Mouse (Mus musculus): Measurements from ENCODE around the gene Syt8. TPM values are rescaled to one million over a fixed set of nuclear protein-coding genes. Genes with fewer than 3 reads are reported as not detected.

Gene Syt8
- polyA plus RNA-seq, 1 experiment, result 2.5 TPM

DNA sequence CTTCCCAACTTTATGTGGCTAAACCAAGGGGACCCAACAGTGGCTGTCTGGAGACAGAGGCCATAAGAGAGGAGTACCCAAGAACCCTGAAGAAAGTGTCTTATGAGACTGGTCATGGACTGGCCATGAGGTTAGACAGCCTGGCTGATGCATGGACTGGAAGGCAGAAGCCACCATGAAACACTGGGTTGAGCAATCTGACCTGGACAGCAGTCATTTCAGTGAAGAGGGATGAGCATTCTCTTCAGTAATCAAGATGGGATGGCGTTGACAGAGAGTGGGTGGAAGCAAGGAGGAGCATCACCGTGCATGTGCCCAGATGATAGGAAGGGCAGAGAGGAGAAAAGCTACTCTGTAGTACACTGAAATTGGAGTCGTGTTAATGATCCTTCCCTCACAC, 43.5 kb upstream of the Syt8 start:
- Histone ChIP-seq H3K27ac (ENCODE audit: control insufficient read depth, insufficient read depth, low read depth, low read length, poor library complexity) (peak overlapping the region; percentile 70), H3K4me3 (replicated peaks; ENCODE audit: control insufficient read depth, low read depth, low read length) (peak overlapping the region; percentile 63), H3K4me1 (ENCODE audit: control insufficient read depth, insufficient read depth, low read length) (peaks cover 15% of the 10 kb centered on the region)
- no peak for TF ChIP-seq CTCF (IDR thresholded peaks at IDR 0.05; ENCODE audit: control insufficient read depth, insufficient read depth, low read length)
- TF ChIP-seq POLR2A (IDR thresholded peaks at IDR 0.05; ENCODE audit: borderline replicate concordance, control insufficient read depth, low read depth, low read length), result no peak
- 70% methylated on average over 3 of the region's 3 CpGs for WGBS

DNA sequence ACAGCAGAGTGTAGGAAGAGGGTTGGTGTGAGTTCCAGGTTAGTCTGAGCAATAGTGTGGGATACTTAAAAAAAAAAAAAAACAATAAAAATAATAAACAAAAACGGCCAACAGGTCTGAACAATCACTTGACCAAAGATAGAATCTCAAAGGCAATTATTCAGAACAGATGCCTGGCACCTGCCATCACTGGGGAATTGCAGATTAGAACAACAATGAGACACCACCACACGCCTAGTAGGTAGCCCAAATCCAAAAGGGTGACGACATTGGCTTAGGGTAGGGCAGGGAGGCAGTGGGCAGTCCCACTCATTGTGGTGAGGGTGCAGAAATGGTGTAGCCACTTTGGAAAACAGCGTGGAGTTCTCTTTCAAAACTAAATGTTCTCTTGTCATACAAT, 43.0 kb upstream of the Syt8 start:
- WGBS, result 45% methylated on average over 4 of the region's 4 CpGs
- peaks cover 15% of the 10 kb centered on the region for H3K4me1 ChIP-seq (ENCODE audit: control insufficient read depth, insufficient read depth, low read length)
- peak overlapping the region; percentile 70; the same call in 1 of the 2 replicates for H3K27ac ChIP-seq (ENCODE audit: control insufficient read depth, insufficient read depth, low read depth, low read length, poor library complexity)

DNA sequence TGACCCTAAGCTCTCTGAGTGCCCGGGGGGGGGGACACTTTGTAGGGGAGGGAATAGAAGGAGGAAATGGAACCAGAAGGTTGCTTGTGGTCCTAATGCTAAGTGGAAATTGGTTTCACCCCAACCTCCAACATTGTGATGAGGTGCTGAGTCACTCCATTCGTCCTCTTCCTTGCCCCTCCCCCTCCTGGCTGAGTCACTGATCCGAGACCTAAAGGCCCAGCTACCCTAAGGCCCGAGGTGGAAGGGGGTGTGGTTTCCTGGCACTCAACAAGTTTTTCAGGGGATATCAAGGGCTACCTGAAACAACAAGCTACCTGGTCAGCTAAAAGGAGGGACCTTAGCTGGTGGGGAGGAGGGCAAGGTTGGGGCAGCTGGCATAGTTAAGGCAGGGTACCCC, 41.5 kb upstream of the Syt8 start:
- Histone ChIP-seq H3K27ac (ENCODE audit: control insufficient read depth, insufficient read depth, low read depth, low read length, poor library complexity) (peak overlapping the region; percentile 49; the same call in 1 of the 2 replicates), H3K4me1 (ENCODE audit: control insufficient read depth, insufficient read depth, low read length) (peaks cover 20% of the 10 kb centered on the region), H3K4me3 (replicated peaks; ENCODE audit: control insufficient read depth, low read depth, low read length) (no peak overlapping the region)
- no peak for TF ChIP-seq CTCF (IDR thresholded peaks at IDR 0.05; ENCODE audit: control insufficient read depth, insufficient read depth, low read length)
- no peak for TF ChIP-seq POLR2A (IDR thresholded peaks at IDR 0.05; ENCODE audit: borderline replicate concordance, control insufficient read depth, low read depth, low read length)
- WGBS, result 4% methylated on average over 4 of the region's 4 CpGs

More for the DNA sequence above, 43.0 kb upstream of the Syt8 start:
- H3K4me3 ChIP-seq (replicated peaks; ENCODE audit: control insufficient read depth, low read depth, low read length), result peak overlapping the region; percentile 30
- TF ChIP-seq POLR2A (IDR thresholded peaks at IDR 0.05; ENCODE audit: borderline replicate concordance, control insufficient read depth, low read depth, low read length) (no peak), CTCF (IDR thresholded peaks at IDR 0.05; ENCODE audit: control insufficient read depth, insufficient read depth, low read length) (no peak)

- Histone ChIP-seq H3K4me3 (replicated peaks; ENCODE audit: control insufficient read depth, low read depth, low read length) (no peak overlapping the region), H3K27ac (ENCODE audit: control insufficient read depth, insufficient read depth, low read depth, low read length, poor library complexity) (peak overlapping the region; percentile 40), H3K4me1 (ENCODE audit: control insufficient read depth, insufficient read depth, low read length) (peaks cover 27% of the 10 kb centered on the region)
- TF ChIP-seq CTCF (IDR thresholded peaks at IDR 0.05; ENCODE audit: control insufficient read depth, insufficient read depth, low read length) (no peak), POLR2A (IDR thresholded peaks at IDR 0.05; ENCODE audit: borderline replicate concordance, control insufficient read depth, low read depth, low read length) (no peak)
- WGBS, result 37% methylated on average over 6 of the region's 6 CpGs
Measured at GRCm38 (mm10) chr7:142394261-142395190, 40.1 kb upstream of the Syt8 start.

- Histone ChIP-seq H3K27ac (ENCODE audit: control insufficient read depth, insufficient read depth, low read depth, low read length, poor library complexity) (no peak overlapping the region), H3K4me3 (replicated peaks; ENCODE audit: control insufficient read depth, low read depth, low read length) (no peak overlapping the region), H3K4me1 (ENCODE audit: control insufficient read depth, insufficient read depth, low read length) (peaks cover 28% of the 10 kb centered on the region)
- TF ChIP-seq CTCF (IDR thresholded peaks at IDR 0.05; ENCODE audit: control insufficient read depth, insufficient read depth, low read length), result no peak
- TF ChIP-seq POLR2A (IDR thresholded peaks at IDR 0.05; ENCODE audit: borderline replicate concordance, control insufficient read depth, low read depth, low read length), result no peak
- 59% methylated on average over 4 of the region's 4 CpGs for WGBS
Measured at GRCm38 (mm10) chr7:142395472-142395871, 39.2 kb upstream of the Syt8 start.

DNA sequence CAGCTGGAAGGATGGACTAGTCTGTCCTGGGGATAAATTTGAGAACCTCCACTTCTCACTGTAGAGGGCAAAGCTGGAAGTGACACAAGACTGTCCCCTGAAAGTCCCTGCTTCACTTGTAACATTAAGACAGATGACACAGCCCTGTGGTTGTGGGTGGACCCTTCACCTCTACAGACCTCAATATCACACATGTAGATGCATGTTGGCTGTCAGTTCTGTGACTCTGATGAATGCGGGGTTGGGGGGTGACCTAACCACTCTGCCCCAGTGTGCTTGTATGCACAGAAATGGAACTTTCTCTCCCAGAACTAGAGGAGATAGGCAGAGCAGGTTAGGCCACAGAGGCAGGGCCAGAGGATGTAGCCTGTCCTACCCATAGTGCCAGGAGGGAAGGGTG, 38.0 kb upstream of the Syt8 start:
- H3K27ac ChIP-seq (ENCODE audit: control insufficient read depth, insufficient read depth, low read depth, low read length, poor library complexity), result peak overlapping the region; percentile 40
- H3K4me1 ChIP-seq (ENCODE audit: control insufficient read depth, insufficient read depth, low read length), result peaks cover 25% of the 10 kb centered on the region
- WGBS, result 88% methylated on average over 1 of the region's 1 CpGs
- H3K4me3 ChIP-seq (replicated peaks; ENCODE audit: control insufficient read depth, low read depth, low read length), result no peak overlapping the region
- no peak for TF ChIP-seq POLR2A (IDR thresholded peaks at IDR 0.05; ENCODE audit: borderline replicate concordance, control insufficient read depth, low read depth, low read length)
- no peak for TF ChIP-seq CTCF (IDR thresholded peaks at IDR 0.05; ENCODE audit: control insufficient read depth, insufficient read depth, low read length)

- H3K4me1 ChIP-seq (ENCODE audit: control insufficient read depth, insufficient read depth, low read length), result peaks cover 23% of the 10 kb centered on the region
- peak overlapping the region; percentile 93 for H3K27ac ChIP-seq (ENCODE audit: control insufficient read depth, insufficient read depth, low read depth, low read length, poor library complexity)
- H3K4me3 ChIP-seq (replicated peaks; ENCODE audit: control insufficient read depth, low read depth, low read length), result no peak overlapping the region
- 5% methylated on average over 2 of the region's 2 CpGs for WGBS
- TF ChIP-seq CTCF (IDR thresholded peaks at IDR 0.05; ENCODE audit: control insufficient read depth, insufficient read depth, low read length) (no peak), POLR2A (IDR thresholded peaks at IDR 0.05; ENCODE audit: borderline replicate concordance, control insufficient read depth, low read depth, low read length) (no peak)
Measured at GRCm38 (mm10) chr7:142398052-142398451, 36.6 kb upstream of the Syt8 start.

- TF ChIP-seq POLR2A (IDR thresholded peaks at IDR 0.05; ENCODE audit: borderline replicate concordance, control insufficient read depth, low read depth, low read length) (no peak), CTCF (IDR thresholded peaks at IDR 0.05; ENCODE audit: control insufficient read depth, insufficient read depth, low read length) (no peak)
- 13% methylated on average over 1 of the region's 1 CpGs for WGBS
- peaks cover 26% of the 10 kb centered on the region for H3K4me1 ChIP-seq (ENCODE audit: control insufficient read depth, insufficient read depth, low read length)
- peak overlapping the region; percentile 93 for H3K27ac ChIP-seq (ENCODE audit: control insufficient read depth, insufficient read depth, low read depth, low read length, poor library complexity)
- no peak overlapping the region for H3K4me3 ChIP-seq (replicated peaks; ENCODE audit: control insufficient read depth, low read depth, low read length)
Measured at GRCm38 (mm10) chr7:142399250-142399649, 35.4 kb upstream of the Syt8 start.
